Mouse (Mus musculus) G1E-ER4 (cell line): ENCODE results near the gene Kcnab1. TPM values are rescaled to one million over a fixed set of nuclear protein-coding genes. Genes with fewer than 3 reads are reported as not detected.

Experiments used
- GATA1 ChIP-seq: IDR thresholded peaks from one replicate; pipeline ENCODE4 v1.8.0; 2012; ENCODE audit warnings: low read length, inconsistent platforms
- polyA plus RNA-seq: library from polyadenylated mRNA; stranded (reverse); fragments of >175 nt; gene quantifications from 2 replicates; pipeline ENCODE4 v1.2.3, GENCODE M21; 2012

The Kcnab1 gene
- polyA plus RNA-seq, 1 experiment: not detected

- TF ChIP-seq GATA1: no peak
These were observed 66.6 kb downstream of the Kcnab1 start for GRCm38 (mm10) chr3:65175819-65176218.

- no peak for TF ChIP-seq GATA1
These were observed 67.7 kb downstream of the Kcnab1 start for GRCm38 (mm10) chr3:65176846-65177245.

DNA sequence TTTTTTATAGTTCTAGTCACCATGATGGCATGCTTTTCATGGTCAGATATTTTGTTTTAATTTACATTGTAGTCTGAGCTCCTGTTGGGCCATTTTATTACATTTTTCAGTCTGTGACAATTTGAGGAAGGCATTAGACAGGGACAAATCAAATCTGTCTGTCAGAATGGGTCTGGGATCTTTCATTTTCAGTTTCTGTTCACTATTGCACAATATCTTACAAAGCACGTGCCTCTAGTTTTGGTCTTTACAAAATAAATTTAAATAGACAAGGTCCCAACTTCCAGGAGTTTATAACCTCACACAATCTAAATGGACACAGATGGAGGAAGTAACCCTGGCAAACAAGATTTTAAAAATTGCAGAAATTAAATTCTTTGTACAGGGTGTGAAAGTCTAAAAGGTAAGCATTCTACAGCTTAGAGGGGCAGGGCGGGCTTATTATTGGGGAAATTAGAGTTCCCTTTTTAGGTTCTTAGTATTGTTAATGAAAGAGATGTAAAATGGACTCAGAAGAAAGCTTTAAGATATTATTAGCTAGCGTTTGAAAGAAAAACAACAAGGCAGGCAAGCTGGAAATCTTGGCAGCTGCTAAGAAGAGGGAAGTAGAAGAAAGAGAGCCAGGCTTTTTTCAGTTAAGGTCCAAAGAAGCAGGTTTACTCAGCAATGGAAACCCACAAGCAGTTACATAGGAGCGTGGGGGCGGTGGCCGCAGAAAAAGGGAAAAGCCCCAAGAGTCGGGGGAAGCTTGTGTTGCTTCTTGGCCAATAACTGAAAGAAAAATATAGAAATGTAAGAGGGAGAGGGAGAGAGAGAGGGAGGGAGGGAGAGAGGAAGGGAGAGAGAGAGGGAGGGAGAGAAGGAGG is 78.9 kb downstream of the Kcnab1 start:
- no peak for TF ChIP-seq GATA1

- no peak for TF ChIP-seq GATA1
These were observed 91.4 kb downstream of the Kcnab1 start for GRCm38 (mm10) chr3:65200611-65201010.

- TF ChIP-seq GATA1: no peak
These were observed 94.4 kb downstream of the Kcnab1 start for GRCm38 (mm10) chr3:65203361-65204117.

- TF ChIP-seq GATA1: no peak
These were observed 95.3 kb downstream of the Kcnab1 start for GRCm38 (mm10) chr3:65204356-65205075.

DNA sequence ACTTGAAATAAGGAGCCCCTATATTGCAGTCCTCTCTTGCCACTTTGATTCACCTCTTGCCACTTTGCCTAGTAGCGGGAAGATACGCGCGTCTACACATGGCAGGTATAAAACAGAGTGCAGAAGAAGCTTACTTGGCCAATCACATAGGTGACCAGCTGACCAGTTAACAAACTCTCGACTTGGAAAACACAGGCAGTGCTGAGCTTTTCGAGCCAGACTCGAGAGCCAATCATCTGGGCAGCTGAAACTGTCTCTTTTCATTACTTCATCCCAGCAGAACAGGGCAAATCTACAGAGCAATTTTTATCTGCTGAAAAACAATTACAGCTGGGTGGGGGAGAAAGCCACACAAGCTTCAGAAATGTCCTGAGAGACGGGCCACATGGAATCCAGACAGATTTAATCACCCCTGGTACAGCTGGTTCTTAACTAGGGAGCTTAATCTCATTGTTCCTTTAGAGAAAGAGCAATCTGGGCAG is 96.4 kb downstream of the Kcnab1 start:
- TF ChIP-seq GATA1: no peak

DNA sequence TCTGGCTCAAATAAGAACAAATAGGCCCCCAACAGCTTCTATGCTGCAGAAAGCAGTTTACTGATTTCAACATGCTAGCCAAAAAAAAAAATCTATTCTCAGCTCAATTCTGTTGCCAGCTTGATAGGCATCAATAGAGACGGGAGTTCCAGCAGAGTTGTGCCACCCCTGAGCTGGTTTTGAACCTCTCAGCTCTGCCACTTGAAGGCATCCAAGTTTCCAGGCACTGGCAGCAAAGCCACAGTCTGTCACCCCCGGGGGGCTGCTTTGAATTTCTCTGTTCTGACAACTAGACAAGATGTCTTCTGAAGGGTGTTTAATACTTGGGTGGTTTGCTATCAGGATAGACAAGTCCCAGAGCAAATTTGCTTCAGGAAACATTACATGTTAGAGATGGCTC is 104.5 kb downstream of the Kcnab1 start:
- TF ChIP-seq GATA1: no peak

GRCm38 (mm10) chr3:65214635-65215034 is 105.5 kb downstream of the Kcnab1 start:
- no peak for TF ChIP-seq GATA1

GRCm38 (mm10) chr3:65217673-65218579 is 108.7 kb downstream of the Kcnab1 start:
- no peak for TF ChIP-seq GATA1

- TF ChIP-seq GATA1: no peak
These were observed 111.1 kb downstream of the Kcnab1 start for GRCm38 (mm10) chr3:65220287-65220686.

GRCm38 (mm10) chr3:65223635-65224034 is 114.5 kb downstream of the Kcnab1 start:
- TF ChIP-seq GATA1: no peak

- no peak for TF ChIP-seq GATA1
These were observed 121.8 kb downstream of the Kcnab1 start for GRCm38 (mm10) chr3:65230978-65231377.

DNA sequence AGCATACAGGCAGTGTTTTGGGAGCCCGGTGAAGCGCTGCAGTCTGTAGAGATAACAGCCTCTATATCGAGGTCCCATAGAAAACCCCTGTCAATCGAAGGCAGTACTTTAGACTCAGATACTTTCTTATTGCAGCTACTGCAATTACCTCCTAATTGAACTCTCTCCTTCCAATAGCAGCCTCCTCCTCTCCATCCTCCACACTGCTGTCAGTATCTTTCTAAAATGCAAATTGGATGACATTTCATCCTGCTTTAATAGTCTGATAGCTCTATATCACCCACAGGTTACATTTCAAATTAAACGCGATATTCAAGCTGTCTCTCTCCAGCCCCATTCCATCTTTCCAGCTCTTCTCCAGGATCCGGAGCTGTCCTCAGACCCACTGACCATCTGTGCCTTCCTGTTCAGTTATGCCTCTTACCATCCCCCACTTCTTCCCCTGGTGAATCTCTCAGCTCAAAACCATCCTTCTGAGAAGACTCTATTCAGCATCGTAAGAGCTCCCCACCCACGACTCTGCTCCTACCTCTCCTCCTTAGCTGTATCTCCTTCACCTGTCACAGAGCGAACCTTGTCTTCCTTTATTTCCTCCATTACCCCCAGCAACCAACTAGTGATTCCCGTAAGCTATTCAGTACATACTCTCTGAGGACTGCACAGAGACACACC is 122.4 kb downstream of the Kcnab1 start:
- no peak for TF ChIP-seq GATA1

DNA sequence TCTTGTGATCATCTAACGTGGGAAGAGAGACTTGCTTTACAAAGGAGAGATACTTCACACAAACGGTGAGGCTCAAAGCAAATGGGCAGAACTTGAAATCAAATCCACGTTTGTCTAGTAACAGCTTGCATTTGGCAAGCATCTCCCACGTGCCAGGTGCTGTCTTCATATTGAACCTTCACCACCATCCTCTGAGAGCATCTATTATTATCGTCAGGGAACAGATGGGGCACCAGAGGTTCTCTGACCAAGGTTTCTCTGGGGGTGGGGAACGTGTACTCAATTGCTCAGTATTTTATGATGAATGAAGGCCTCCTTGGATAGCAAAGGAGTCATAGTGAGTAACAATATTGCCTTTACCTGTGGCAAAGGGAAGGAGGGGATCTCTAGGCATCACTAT is 139.8 kb downstream of the Kcnab1 start:
- no peak for TF ChIP-seq GATA1
